Mouse (Mus musculus): ENCODE data around the gene Bdnf.

Gene Bdnf

DNA sequence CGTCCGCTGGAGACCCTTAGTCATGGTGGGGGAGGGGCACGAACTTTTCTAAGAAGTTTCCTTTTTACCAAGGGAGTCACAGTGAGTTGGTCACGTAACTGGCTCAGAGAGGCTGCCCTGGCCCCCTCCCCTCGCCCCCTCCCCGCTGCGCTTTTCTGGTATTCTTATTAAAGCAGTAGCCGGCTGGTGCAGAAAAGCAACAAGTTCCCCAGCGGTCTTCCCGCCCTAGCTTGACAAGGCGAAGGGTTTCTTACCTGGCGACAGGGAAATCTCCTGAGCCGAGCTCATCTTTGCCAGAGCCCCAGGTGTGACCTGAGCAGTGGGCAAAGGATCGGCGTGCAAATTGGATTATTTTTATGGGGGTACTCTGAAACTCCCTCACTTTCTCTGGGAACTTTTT, at the start of gene Bdnf:
Gene Bdnf (plus strand): TSS at position 169 of the 400 bp plus-strand sequence.
- no peak for DNase-seq

DNA sequence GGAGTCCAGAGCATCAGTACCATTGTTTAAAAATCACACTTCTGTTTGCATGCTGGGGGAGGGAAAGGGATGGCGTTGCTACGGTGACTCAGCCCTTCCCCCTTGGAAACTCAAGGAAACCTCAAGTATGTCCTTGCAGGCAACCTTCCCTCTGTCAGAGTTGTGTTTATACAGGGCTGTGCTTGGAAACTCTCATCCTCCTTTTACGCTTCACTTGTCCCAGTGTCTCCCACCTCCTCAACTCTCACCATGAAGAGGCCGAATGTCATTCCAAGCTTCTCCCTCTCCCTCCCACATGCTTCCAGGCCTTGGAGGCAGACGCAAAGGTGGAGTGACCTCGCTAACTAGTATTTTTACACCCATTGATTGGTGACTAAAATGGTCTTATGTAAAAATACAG, 47.6 kb upstream of the Bdnf start:
- no peak for DNase-seq

DNA sequence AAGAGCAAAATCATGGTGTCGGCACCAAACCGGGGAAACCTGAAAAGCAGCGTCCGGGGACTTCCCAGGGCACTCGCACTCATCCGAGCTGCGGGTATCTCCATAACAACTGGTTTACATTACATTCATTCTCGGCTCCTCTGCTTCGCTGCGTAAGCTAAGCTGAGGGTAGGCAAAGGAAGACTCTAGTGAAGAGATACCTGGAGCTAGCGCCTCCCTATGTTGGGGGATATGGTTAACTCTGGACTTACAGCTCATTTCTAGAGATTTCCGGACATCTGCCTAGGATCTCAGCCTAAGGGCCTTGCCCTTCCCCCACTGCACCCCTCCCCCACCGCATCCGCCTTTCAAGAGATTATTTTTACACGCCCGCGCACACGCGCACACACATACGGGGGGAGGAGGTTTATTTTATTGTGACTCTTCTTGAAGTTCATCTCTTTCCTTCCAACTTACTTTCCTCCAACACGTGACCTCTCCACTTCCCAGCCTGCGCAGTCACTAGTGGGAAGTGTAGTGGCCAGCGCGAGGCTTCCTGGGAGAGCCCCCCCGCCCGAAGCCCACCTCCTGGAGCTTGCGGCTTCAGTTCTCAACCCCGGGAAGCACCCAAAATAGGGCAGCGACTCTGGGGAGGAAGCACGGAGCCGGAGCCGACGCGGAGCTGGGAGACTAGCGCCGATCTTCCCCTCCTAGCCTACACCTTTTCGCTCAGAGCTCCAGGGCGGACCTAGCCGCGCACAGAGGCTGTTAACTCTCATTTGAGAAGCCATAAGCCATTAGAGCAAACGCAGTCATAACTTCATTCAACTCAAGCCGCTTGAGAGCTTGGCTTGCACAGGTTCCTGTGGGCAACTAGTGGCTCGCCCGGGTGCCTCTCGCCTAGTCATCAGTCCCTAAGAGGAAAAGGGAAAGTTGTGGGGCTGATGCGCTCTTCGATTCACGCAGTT, 718 bp upstream of the Bdnf start:
- peak; percentile 31 to 48 for DNase-seq

DNA sequence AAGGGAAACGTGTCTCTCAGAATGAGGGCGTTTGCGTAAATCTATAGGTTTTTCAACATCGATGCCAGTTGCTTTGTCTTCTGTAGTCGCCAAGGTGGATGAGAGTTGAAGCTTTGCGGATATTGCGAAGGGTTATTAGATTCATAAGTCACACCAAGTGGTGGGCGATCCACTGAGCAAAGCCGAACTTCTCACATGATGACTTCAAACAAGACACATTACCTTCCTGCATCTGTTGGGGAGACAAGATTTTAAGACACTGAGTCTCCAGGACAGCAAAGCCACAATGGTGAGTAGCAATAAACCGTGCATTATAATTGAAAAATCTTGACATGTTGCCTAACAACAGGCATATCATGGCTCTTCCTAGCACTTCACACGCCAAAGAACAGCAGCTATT, 551 bp downstream of the Bdnf start:
- DNase-seq = peak in 1 of 2 experiments; percentile 16

DNA sequence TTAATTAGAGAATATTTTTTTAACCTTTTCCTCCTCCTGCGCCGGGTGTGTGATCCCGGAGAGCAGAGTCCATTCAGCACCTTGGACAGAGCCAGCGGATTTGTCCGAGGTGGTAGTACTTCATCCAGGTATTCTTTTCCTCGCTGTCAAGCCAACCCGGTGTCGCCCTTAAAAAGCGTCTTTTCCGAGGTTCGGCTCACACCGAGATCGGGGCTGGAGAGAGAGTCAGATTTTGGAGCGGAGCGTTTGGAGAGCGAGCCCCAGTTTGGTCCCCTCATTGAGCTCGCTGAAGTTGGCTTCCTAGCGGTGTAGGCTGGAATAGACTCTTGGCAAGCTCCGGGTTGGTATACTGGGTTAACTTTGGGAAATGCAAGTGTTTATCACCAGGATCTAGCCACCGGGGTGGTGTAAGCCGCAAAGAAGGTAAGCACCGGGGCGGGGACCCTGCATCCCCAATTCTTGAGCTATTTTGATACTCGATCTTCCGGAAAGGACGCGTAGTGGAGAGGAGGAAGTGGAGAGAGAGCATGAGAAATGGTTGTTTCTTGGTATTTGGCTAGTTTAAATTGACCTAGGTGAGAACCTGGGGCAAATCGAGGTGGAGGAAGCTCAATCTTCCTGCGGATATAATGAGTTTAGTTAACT, 1.6 kb downstream of the Bdnf start:
- DNase-seq = peak; percentile 72

DNA sequence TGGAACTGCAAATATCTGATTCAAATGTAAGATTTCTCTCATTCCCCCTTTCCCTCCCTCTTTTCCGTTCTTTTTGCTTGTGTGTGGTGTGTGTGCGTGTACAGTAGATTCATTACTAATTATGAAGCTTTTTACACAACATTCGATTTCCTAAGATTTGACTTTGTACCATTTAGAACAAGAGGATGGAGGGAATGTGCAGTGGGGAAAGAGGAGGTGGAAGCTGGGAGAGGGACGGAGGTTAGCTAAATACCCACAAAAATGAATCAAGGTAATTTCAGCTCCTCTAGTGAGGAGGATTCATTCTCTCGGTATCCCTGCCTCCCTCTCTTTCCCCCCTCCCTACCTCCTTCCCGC, 2.1 kb downstream of the Bdnf start:
- DNase-seq = no peak

DNA sequence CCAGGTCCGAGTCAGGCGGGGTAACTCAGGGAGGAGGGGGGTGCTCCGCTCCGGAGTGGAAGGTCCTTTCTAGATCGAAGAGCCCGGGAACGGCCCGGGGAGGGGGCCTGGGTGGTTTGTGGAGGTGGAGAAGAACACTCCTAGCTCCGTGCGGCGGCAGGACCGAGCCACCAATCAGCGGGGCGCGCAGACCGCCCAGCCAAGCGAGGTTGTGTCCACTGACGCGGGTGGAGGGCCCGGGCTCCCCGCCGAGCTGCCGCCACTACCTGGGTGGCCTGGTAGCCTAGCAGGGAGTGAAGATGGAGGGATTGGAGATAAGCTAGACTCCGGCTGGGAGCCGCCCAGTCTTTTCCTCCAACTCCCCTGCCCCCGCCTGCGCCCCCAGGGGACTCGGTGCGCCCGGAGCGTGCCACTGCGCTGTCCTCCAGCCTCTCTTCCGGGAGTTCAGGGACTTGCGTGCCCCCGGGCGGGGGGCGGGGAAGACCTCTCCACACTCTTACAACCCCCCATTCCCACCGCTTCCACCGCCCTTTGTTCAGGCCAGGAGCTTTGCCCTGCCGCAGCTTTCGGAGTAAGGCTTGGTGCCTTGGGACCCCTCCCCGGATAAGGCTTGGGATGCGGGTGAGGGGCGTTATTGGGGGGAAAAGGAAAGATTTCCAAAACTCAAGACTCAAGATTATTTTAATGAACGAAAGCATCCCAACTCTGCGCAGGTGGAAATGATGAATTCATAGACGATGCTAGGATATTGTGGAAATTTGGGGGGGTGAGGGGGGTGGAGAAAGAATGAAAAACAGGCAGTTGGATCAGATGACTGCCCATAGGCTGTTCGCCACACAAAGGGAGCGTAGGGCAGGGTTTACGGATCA, 3.0 kb downstream of the Bdnf start:
- peak; percentile 81 to 84 for DNase-seq

DNA sequence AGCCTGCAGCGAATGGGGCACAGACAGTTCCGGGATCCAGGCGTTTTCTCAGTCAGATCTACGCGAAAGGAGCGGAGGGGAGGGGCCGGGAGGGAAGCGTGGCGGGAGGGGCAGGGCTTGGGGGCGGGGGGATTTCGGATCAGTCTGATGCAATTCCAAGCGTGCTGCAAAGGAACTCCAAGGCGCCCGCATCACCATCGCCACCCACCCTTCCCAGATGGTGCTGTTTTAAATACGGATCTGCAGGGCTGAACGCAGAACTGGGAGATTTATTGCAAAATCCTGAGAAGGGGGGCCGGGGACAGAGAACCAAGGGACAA, 3.5 kb downstream of the Bdnf start:
- DNase-seq = peak; percentile 86 to 93

DNA sequence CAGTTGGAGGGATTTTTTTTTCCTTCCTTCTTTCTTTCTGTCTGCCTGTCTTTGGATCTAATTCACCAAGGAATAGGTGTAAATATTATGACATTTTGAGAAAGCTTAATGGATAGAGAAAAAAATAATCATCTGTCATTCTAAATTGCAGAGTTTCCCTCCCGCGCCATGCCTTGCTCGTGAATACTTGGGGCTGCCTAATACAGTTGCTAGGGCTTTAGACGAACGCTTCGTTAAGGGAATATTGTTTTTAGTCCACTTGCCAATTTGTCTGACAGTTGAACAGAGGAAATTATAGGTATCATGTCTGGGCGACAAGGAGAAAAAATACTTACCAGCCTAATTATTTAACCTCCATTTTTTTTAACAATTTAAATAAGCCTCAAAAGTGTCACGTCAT, 4.0 kb downstream of the Bdnf start:
- no peak for DNase-seq

DNA sequence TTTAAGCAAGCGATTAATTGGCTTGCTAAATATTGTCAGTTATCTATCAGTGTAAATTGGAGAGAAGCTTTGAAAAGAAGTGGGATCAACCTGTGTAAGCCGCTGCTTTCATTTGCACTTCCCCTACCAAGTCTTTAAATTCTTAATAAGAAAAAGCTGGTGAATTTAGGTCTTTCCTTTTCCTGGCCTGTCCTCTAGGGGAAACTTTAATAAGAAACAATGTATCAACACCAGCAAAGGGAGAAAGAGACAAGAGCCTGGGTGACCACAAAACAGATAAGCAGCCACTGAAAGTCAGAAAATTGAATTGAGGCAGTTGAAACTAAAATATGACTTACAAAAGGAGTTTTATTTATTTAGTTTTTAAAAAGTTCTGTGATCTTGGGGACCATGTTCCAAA, 4.9 kb downstream of the Bdnf start:
- DNase-seq = no peak

DNA sequence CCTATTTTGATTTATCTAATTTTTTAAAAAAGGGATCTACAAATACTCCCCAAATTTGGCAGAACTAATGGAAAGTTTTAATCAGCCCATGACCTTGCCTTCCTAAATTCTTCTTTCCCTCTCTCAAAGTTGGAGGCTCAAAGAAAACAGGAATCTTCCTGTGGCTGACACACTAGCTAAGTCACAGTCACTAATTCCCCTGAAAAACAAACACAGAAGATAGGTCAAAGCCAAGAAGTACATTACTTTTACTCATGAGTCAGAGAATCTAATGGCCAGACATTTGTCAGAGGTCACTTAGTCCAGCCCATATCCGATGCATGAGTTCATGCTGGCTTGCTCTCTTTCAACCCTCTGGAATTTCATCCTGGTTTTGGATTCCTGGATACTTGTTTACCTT, 6.6 kb downstream of the Bdnf start:
- no peak for DNase-seq

DNA sequence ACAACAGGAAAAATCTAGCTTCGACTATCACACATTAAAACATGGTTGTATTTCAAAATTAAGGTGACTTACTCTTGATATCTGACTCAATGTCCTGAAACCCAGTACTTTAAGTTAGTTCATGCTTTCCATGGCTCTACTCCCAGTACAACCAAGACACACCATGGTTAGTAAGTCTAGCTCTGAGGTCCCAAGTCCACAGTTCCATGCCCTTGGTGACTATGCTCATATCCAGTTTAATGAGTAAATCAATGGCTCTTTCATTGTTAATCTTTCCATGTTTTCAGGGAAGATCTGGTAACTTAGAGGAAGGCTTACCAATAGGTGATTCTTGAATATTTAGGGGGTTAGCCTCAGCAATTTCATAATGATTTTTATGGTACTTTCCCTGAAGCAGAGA, 14.2 kb downstream of the Bdnf start:
- DNase-seq = no peak

DNA sequence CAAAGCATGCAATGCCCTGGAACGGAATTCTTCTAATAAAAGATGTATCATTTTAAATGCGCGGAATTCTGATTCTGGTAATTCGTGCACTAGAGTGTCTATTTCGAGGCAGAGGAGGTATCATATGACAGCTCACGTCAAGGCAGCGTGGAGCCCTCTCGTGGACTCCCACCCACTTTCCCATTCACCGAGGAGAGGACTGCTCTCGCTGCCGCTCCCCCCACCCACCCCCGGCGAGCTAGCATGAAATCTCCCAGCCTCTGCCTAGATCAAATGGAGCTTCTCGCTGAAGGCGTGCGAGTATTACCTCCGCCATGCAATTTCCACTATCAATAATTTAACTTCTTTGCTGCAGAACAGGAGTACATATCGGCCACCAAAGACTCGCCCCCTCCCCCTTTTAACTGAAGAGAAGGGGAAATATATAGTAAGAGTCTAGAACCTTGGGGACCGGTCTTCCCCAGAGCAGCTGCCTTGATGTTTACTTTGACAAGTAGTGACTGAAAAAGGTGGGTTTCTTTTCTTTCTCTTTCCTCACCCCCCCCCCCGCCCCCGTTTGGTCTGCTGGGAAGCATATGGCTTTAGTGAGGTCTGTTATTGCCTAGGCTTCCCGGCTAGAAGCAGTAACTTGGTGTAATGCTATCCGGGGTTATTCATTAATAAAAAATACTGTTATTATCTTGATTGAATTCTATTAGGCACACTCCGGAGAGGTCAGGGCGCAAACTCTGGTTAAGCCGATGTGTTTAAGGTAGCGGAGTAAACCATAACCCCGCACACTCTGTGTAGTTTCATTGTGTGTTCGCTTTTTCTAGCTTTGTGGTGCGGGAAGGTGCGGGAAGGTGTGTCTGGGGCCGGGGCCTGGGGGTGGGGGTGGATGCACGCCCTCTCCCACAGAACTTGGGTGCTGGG, 18.0 kb downstream of the Bdnf start:
- DNase-seq = peak; percentile 65 to 75

DNA sequence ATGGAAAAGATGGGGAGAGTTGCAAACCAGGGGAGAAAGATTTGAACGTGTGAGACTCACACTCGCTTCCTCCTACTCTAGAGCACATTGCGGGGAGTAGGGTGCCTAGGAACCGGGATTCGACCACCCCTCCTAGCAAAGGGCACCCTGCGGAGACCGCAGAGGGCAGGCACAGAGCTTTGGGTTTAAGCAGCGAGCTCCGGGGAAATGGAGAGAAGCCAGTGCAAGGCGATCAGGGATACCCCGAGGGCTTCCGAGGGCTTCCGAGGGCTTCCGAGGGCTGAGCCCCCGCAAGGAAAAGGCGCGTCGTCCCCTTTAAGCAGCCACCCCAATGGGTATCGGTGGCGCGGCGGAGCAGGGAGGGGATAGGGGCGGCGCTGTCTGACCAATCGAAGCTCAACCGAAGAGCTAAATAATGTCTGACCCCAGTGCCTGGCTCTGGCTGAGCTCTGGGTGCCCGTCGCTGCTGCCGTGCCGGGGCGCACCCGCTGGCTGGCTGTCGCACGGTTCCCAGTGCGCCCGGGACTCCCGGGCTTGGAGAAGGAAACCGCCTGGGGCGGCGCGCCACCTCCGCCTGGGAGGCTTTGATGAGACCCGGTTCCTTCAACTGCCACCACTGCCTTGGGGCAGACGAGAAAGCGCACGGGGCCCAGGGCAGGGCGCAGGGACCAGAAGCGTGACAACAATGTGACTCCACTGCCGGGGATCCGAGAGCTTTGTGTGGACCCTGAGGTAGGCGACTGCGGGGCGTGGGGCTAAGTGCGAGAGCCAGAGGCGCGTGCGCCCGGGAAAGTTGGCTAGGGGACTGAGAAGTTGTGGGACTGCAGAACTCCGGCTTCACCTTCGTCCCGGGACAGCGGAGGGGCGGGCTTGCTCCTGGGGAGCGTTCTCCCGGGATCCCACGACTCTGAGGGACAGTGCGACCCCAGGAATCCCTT, 18.9 kb downstream of the Bdnf start:
- peak; percentile 70 to 72 for DNase-seq

DNA sequence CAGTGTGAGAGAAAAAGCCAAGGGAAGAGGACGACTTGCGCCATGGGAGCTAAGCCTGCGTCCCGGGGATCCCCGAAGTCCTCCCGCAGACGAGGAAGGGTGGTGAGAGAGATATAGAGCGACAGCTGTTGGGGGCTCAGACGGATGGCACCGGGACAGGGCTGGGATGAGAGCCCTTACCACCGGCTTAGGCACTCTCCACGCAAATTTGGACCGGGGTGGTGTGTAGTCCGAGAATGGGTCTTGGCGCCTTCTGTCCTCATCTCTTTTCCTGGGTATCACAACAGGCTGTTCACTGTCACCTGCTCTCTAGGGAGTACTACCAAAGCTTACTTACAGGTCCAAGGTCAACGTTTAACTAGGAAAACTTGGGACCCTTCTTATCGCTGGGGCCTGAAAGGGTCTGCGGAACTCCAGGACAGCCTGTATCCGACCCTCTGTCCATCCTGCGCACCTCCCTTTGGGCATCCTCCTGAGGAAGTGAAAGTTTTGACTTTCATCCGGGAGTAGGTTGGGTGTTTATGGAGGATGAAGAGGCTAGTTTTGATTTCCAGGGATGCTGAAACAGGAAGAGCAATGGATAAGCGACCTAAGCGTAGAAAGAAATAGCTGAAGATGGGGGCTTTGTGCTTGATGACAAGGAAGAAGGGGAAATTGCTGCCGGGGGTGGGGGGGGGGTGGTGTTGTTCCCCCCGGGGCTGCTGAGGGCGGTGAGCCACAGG, 19.8 kb downstream of the Bdnf start:
- peak; percentile 24 to 44 for DNase-seq

DNA sequence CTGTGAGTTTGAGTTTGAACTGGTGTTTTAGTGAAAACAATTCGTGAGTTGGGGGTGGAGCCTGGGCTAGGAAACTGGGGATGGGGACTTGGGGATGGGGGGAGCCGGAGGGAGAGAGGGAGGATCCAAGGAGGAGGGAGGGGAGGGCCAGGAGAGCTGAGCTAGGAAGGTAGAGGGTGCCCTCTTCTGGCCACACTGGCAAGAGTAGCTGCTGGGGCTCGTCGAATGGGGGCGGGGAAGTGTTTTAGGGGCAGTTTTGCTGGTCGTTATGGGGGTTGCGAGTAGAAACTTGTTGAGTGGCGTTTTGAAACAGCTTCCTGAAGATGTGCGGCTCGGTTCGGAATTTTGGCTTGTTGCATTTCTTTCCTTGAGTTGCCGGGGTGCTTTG, 20.3 kb downstream of the Bdnf start:
- peak; percentile 91 to 92 for DNase-seq

DNA sequence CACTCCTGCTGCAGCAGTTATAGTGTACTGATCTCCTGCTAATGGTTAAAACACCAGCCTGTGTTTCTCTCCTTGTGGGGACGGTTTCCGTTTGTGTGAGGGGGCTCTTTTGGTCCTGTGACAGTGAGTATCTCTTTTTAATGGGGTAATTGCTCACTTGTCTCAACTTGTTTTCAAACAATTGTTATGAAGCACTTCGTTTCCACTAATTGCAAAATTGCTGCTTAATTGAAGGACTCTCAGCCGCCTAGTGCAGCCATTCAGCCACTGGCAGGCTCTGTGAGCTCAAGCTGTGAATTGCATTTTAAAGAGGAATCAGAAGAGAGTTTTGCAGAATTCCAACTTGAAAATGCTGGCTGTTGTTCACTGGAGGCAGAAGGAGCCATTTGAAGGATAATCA, 22.7 kb downstream of the Bdnf start:
- DNase-seq = no peak

DNA sequence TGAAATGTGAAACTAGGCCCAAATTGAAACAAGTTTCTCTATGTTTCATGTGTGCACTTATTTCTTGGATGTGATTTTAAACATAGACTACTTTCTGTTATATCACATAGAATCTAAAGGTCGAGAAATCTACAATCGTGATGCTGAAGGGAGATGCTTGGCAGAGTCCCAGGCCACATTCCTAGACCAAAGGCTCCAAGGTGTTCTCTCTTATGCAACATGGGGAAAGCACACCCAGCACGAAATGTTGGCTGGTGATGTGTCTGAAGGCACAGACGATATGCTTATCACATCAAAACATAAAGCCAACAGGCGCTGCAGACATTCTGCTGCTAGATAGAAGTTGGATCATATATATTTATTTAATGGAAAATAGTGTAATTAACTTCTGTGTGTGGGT, 25.8 kb downstream of the Bdnf start:
- peak; percentile 49 to 59 for DNase-seq

DNA sequence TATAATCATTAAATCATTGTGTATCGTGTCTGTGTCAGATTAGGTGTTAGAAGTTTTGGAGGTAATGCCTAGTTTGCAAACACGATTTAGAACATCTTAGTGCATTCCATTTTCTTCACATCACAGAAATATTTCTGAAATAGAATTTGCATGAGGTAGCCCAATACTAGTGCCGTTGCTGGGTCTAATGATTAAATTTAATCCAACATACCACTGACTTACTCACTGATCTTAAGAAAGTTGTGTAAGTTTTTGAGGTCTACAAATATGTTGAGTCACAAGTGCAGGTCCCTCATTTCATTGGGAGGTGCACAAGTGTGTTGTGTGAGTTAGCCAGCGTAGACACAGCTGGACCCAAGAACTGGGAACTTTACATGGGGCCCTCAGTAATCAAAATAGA, 29.1 kb downstream of the Bdnf start:
- no peak for DNase-seq

DNA sequence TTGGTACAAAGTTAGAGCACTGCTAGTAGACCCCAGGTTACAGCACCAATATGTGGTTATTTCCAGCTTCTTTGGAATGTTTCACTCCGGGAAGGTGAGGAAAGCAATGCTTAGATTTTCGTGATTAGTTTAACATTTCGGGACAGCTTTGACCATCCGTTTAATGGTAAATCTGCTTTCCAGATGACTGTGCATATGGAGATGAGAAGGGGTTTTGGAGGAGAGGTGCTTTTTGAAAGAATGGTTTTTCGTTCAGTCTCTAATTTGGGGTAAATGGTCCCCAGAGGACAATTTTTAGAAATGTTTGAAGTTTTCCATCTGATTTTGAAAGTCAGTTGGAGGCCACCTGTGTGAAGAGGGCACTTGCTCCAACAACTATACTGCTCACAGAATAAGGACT, 29.6 kb downstream of the Bdnf start:
- no peak for DNase-seq

DNA sequence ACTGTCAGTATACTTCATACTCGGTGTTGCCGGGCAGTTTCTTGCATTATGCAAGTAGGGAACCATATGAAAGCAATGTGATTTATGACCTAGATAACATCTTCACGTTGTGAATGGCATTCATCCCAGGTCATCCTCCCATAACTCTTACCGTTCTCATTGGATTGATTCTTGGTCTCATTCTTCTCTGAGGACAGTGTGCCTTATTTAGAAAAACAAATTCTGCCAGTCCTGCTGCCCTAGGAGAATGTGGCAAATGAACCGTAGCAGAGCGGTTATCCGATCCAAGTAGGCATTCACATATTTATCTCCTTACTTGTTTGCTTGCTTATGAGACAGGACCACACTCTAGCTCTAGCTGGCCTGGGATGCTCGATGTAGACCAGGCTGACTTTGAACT, 32.0 kb downstream of the Bdnf start:
- DNase-seq = peak; percentile 22 to 25
